Mouse (Mus musculus) MEL-GATA-1-ER (cell line): ENCODE data around the gene Rpf1.

Source experiments
- DNase-seq: peaks from one replicate; pipeline ENCODE4 v3.0.0-alpha.2; 2012; ENCODE audit warnings: low read depth; ENCODE audit errors: extremely low read depth

Rpf1 gene

GRCm38 (mm10) chr3:146500810-146501201 lies 20.4 kb downstream of the Rpf1 start:
- no peak for DNase-seq

- peak; percentile 67 for DNase-seq
Observed at GRCm38 (mm10) chr3:146500003-146500809, 21.0 kb downstream of the Rpf1 start.

- peak; percentile 47 for DNase-seq
Observed at GRCm38 (mm10) chr3:146499431-146500002, 21.7 kb downstream of the Rpf1 start, which contains the start of the genes Spata1 and Gng5. Spata1 (minus strand) TSS chr3:146499753. Gng5 (plus strand) TSS chr3:146499807.

GRCm38 (mm10) chr3:146498989-146499388 lies 22.2 kb downstream of the Rpf1 start:
- DNase-seq, result peak; percentile 56

GRCm38 (mm10) chr3:146494941-146495340 lies 26.3 kb downstream of the Rpf1 start:
- no peak for DNase-seq

GRCm38 (mm10) chr3:146486464-146486863 lies 34.8 kb downstream of the Rpf1 start:
- no peak for DNase-seq

- no peak for DNase-seq
Observed at GRCm38 (mm10) chr3:146482044-146482443, 39.2 kb downstream of the Rpf1 start.

GRCm38 (mm10) chr3:146474428-146474827 lies 46.8 kb downstream of the Rpf1 start:
- no peak for DNase-seq

- DNase-seq, result no peak
Observed at GRCm38 (mm10) chr3:146473741-146474140, 47.5 kb downstream of the Rpf1 start.

- no peak for DNase-seq
Observed at GRCm38 (mm10) chr3:146472657-146473056, 48.6 kb downstream of the Rpf1 start.

- DNase-seq, result no peak
Observed at GRCm38 (mm10) chr3:146469226-146469625, 52.0 kb downstream of the Rpf1 start.

- no peak for DNase-seq
Observed at GRCm38 (mm10) chr3:146462939-146463338, 58.3 kb downstream of the Rpf1 start.
